Mouse (Mus musculus): ENCODE data around the gene Mgst1. TPM values are rescaled to one million over a fixed set of nuclear protein-coding genes. Genes with fewer than 3 reads are reported as not detected.

Mgst1 gene
- total and polyA plus RNA-seq, 3 experiments: not detected

- no peak for TF ChIP-seq GABPA (IDR thresholded peaks at IDR 0.05; ENCODE audit: low read depth, low read length)
- TF ChIP-seq BHLHE40 (IDR thresholded peaks at IDR 0.05; ENCODE audit: borderline replicate concordance, low read depth, low read length): no peak
- no peak for TF ChIP-seq EP300 (IDR thresholded peaks at IDR 0.05; ENCODE audit: low read depth in 1 of 2, low read length in 2 of 2)
- TF ChIP-seq SIN3A (IDR thresholded peaks at IDR 0.05; ENCODE audit: low read length): no peak
- TF ChIP-seq RCOR1 (IDR thresholded peaks at IDR 0.05; ENCODE audit: low read depth, low read length): no peak
Observed at GRCm38 (mm10) chr6:138117496-138117895, 22.6 kb upstream of the Mgst1 start.

GRCm38 (mm10) chr6:138128392-138129335 lies 11.5 kb upstream of the Mgst1 start:
- H3K36me3 ChIP-seq (ENCODE audit: control insufficient read depth in 1 of 2, insufficient read depth in 2 of 2, low read length in 2 of 2): no peaks in the 10 kb centered on the region
- TF ChIP-seq GABPA (IDR thresholded peaks at IDR 0.05; ENCODE audit: low read depth, low read length) (no peak), TBP (IDR thresholded peaks at IDR 0.05; ENCODE audit: low read depth, low read length) (no peak), POLR2AphosphoS2 (IDR thresholded peaks at IDR 0.05; ENCODE audit: low read length) (no peak), RCOR1 (IDR thresholded peaks at IDR 0.05; ENCODE audit: low read depth, low read length) (no peak), MAX (IDR thresholded peaks at IDR 0.05; ENCODE audit: low read length) (no peak), TAL1 (IDR thresholded peaks at IDR 0.05; ENCODE audit: low read length) (no peak), MAZ (IDR thresholded peaks at IDR 0.05; ENCODE audit: low read depth, low read length) (no peak), CHD2 (IDR thresholded peaks at IDR 0.05; ENCODE audit: low read length) (no peak), GATA1 (IDR thresholded peaks at IDR 0.05; ENCODE audit: low read depth, low read length) (no peak), USF1 (IDR thresholded peaks at IDR 0.05; ENCODE audit: low read depth, low read length) (no peak), MYB (IDR thresholded peaks at IDR 0.05; ENCODE audit: low read depth, low read length) (no peak), UBTF (IDR thresholded peaks at IDR 0.05; ENCODE audit: borderline replicate concordance, insufficient read depth, low read depth, low read length) (no peak), RAD21 (IDR thresholded peaks at IDR 0.05; ENCODE audit: low read depth, low read length) (no peak), JUND (IDR thresholded peaks at IDR 0.05; ENCODE audit: low read depth, low read length) (no peak), E2F4 (IDR thresholded peaks at IDR 0.05; ENCODE audit: borderline replicate concordance, low read depth, low read length) (no peak), MXI1 (IDR thresholded peaks at IDR 0.05; ENCODE audit: low read depth, low read length) (no peak), ELF1 (IDR thresholded peaks at IDR 0.05; ENCODE audit: low read depth, low read length) (no peak), MAFK (IDR thresholded peaks at IDR 0.05; ENCODE audit: borderline replicate concordance, low read depth, low read length) (no peak), TCF12 (IDR thresholded peaks at IDR 0.05; ENCODE audit: low read depth, low read length) (no peak), NELFE (IDR thresholded peaks at IDR 0.05; ENCODE audit: low read depth, low read length) (no peak)
- H3K4me3 ChIP-seq (ENCODE audit: control insufficient read depth in 1 of 2, insufficient read depth in 1 of 2, low read depth in 2 of 2, low read length in 2 of 2): no peak overlapping the region
- DNase-seq (ENCODE audit: low read depth, low spot score): no peak
- no peaks in the 10 kb centered on the region for H3K79me2 ChIP-seq (ENCODE audit: control insufficient read depth, insufficient read depth, low read length, poor library complexity)
- H3K9me3 ChIP-seq (replicated peaks; ENCODE audit: insufficient read depth, low read length): no peaks in the 10 kb centered on the region
- no peaks in the 10 kb centered on the region for H3K27me3 ChIP-seq (ENCODE audit: control insufficient read depth in 1 of 2, insufficient read depth in 2 of 2, low read length in 2 of 2)
- H3K9ac ChIP-seq (ENCODE audit: control insufficient read depth, low read depth, low read length, poor library complexity, severe bottlenecking): no peak overlapping the region
- H3K4me1 ChIP-seq (ENCODE audit: control insufficient read depth in 1 of 2, insufficient read depth in 2 of 2, low read length in 2 of 2): no peaks in the 10 kb centered on the region
- no peak overlapping the region for H3K27ac ChIP-seq (ENCODE audit: control insufficient read depth, low read depth, low read length)

More at GRCm38 (mm10) chr6:138117496-138117895, 22.6 kb upstream of the Mgst1 start:
- Histone ChIP-seq H3K4me3 (ENCODE audit: control insufficient read depth in 1 of 2, insufficient read depth in 1 of 2, low read depth in 2 of 2, low read length in 2 of 2) (no peak overlapping the region), H3K4me1 (ENCODE audit: control insufficient read depth in 1 of 2, insufficient read depth in 2 of 2, low read length in 2 of 2) (no peaks in the 10 kb centered on the region), H3K79me2 (ENCODE audit: control insufficient read depth, insufficient read depth, low read length, poor library complexity) (no peaks in the 10 kb centered on the region), H3K36me3 (ENCODE audit: control insufficient read depth in 1 of 2, insufficient read depth in 2 of 2, low read length in 2 of 2) (no peaks in the 10 kb centered on the region), H3K27ac (ENCODE audit: control insufficient read depth, low read depth, low read length) (no peak overlapping the region), H3K27me3 (ENCODE audit: control insufficient read depth in 1 of 2, insufficient read depth in 2 of 2, low read length in 2 of 2) (no peaks in the 10 kb centered on the region), H3K9me3 (replicated peaks; ENCODE audit: insufficient read depth, low read length) (no peaks in the 10 kb centered on the region), H3K9ac (ENCODE audit: control insufficient read depth, low read depth, low read length, poor library complexity, severe bottlenecking) (no peak overlapping the region)
- no peak for DNase-seq (ENCODE audit: low read depth, low spot score)
